Mouse (Mus musculus) lung, embryonic 16.5 days (tissue): ENCODE results near the gene Crtc3. TPM values are rescaled to one million over a fixed set of nuclear protein-coding genes. Genes with fewer than 3 reads are reported as not detected.

Experiments used
- ATAC-seq: fragments of 200-750 bp; cut with Nextera tagmentation; 2 replicates; pipeline ENCODE4 v1.8.0; 2017; ENCODE audit warnings: low read depth, mild to moderate bottlenecking, moderate library complexity
- H3K27ac ChIP-seq: fragments of 300-500 bp; sonication (generic); 2 replicates; pipeline ENCODE4 v1.5.1; 2014; ENCODE audit warnings: mild to moderate bottlenecking, control low read depth, low read length
- H3K27me3 ChIP-seq: fragments of 300-500 bp; sonication (generic); 2 replicates; pipeline ENCODE4 v1.6.1; 2014; ENCODE audit warnings: low read depth, low read length, mixed read lengths; ENCODE audit not compliant: control insufficient read depth, insufficient read depth
- H3K36me3 ChIP-seq: fragments of 300-500 bp; sonication (generic); 2 replicates; pipeline ENCODE4 v1.6.1; 2014; ENCODE audit warnings: low read length; ENCODE audit not compliant: control insufficient read depth, insufficient read depth
- H3K4me1 ChIP-seq: fragments of 300-500 bp; sonication (generic); replicated peaks from 2 replicates; pipeline ENCODE4 v1.6.1; 2014; ENCODE audit warnings: low read length, mixed read lengths; ENCODE audit not compliant: control insufficient read depth, insufficient read depth
- H3K4me2 ChIP-seq: fragments of 300-500 bp; sonication (generic); 2 replicates; pipeline ENCODE4 v1.6.1; 2014; ENCODE audit warnings: low read depth, low read length, control low read depth
- H3K4me3 ChIP-seq: fragments of 300-500 bp; sonication (generic); 2 replicates; pipeline ENCODE4 v1.5.1; 2014; ENCODE audit warnings: mild to moderate bottlenecking, low read length, control low read depth
- H3K9ac ChIP-seq: fragments of 300-500 bp; sonication (generic); 2 replicates; pipeline ENCODE4 v1.6.1; 2014; ENCODE audit warnings: low read length, control low read depth
- H3K9me3 ChIP-seq: fragments of 300-500 bp; sonication (generic); 2 replicates; pipeline ENCODE4 v1.6.1; 2016; ENCODE audit warnings: low read length; ENCODE audit not compliant: control insufficient read depth
- WGBS: fragments of 180-500 bp; shearing (Covaris S2); extraction: QIAGEN DNeasy Blood & Tissue Kit; methylation state at CpG from one replicate; pipeline ENCODE4 v1.1.7; 2014; 5-methylcytosine and 5-hydroxymethylcytosine counted together
- polyA plus RNA-seq: library from polyadenylated mRNA; unstranded; fragments of >200 nt; fragmentation: Nextera tagmentation; extraction: Ambion mirVana; gene quantifications from 2 replicates; pipeline ENCODE4 v1.2.1, GENCODE M21; 2015

Gene Crtc3
- polyA plus RNA-seq, 1 experiment from 2014 or later, result 18.6 TPM

DNA sequence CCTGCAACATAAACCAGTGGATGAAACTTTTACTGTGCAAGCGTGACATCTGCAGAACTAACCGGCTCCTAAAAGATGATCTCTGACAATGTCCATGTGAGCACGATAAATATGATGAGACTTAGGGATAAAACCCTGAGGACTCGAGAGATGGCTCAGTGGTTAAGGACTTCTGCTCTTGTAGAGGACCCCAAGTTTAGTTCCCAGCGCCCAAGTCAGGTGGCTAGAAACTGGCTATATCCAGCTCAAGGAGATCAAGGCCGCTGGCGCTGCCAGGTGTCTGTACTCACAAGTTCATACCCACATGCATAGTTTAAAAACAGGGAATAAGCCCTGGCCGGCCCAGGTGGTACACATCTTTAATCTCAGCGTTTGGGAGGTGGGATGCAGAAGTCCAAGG lies 3.8 kb upstream of the Crtc3 start:
- no peak overlapping the region for H3K9ac ChIP-seq
- no peak overlapping the region for H3K4me2 ChIP-seq
- ATAC-seq, result no peak
- no peaks in the 10 kb centered on the region for H3K9me3 ChIP-seq
- no peaks in the 10 kb centered on the region for H3K27me3 ChIP-seq
- peaks cover 5% of the 10 kb centered on the region for H3K4me1 ChIP-seq
- H3K4me3 ChIP-seq, result no peak overlapping the region
- 88% methylated on average over 9 of the region's 9 CpGs for WGBS
- no peaks in the 10 kb centered on the region for H3K36me3 ChIP-seq
- H3K27ac ChIP-seq, result no peak overlapping the region

DNA sequence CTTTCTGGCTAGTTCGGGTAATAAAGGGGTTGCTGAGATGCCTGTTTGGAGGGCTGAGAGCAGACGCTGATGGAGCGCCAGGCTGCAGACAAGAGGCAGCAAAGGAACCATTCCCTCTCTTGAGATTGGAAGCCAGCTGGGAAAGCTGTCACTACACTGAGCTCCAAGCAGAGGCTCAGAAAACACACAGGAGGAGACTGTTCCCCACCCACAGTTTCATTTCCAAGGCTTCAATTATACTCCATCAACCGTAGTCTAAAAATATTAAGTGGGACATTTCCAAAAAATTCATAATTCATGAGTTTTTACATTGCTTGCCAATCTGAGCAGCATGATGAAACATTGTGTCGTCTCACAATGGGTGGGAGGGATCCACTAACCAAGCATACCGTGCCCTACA lies 2.5 kb upstream of the Crtc3 start:
- Histone ChIP-seq H3K4me1 (peaks cover 10% of the 10 kb centered on the region), H3K36me3 (no peaks in the 10 kb centered on the region), H3K4me2 (no peak overlapping the region), H3K4me3 (no peak overlapping the region), H3K27me3 (no peaks in the 10 kb centered on the region), H3K9ac (no peak overlapping the region), H3K27ac (no peak overlapping the region), H3K9me3 (no peaks in the 10 kb centered on the region)
- ATAC-seq, result no peak
- WGBS, result 60% methylated on average over 6 of the region's 6 CpGs

GRCm38 (mm10) chr7:80689221-80689591 lies 529 bp upstream of the Crtc3 start:
- no peak for ATAC-seq
- no peaks in the 10 kb centered on the region for H3K36me3 ChIP-seq
- peak overlapping the region; percentile 95 for H3K27ac ChIP-seq
- peak overlapping the region; percentile 84 for H3K4me2 ChIP-seq
- peak overlapping the region; percentile 97 for H3K9ac ChIP-seq
- no peaks in the 10 kb centered on the region for H3K27me3 ChIP-seq
- H3K9me3 ChIP-seq, result no peaks in the 10 kb centered on the region
- WGBS, result 23% methylated on average over 10 of the region's 10 CpGs
- peak overlapping the region; percentile 89 for H3K4me3 ChIP-seq
- H3K4me1 ChIP-seq, result peaks cover 13% of the 10 kb centered on the region

DNA sequence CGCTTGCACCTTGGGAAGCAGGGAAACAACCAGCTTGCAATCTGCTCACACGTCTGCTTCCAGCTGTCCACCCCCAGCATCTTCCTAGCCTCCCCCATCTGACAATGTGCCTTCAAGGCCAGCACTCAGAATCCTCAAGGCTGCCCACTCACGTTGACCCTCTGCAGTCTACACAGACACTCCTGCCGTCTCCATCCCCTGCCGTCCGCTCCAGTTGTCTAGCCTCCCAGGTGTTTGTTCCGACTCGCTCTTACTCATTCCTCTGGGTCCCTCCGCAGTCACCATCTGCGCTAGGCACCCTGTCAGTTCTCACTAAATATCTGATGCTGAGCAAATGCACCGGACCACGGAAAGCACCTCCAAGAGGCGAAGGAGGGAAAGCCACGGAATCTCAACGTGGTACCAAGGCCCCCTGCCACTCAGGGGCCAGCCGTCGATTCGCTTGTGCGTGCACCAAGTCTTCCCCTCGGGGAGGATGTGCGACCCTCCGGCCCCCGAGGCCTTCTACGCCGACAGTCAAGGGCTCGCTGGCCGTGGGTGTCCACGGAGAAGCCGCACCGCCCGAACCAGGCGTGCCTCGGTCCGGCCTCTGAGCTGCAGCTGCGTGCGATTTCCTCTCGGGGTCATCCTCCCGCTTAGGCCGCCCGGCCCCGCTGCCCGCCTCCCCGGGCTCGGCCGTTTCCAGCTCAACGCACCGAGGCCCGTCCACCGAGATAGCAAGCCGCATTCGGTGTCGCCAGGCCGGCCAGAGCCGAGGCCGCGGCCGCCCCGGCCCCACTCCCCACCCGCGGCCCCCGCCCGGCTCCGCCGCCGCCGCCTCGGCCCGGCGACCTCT lies 739 bp downstream of the Crtc3 start:
- Histone ChIP-seq H3K4me3 (peak overlapping the region; percentile 89), H3K4me1 (peaks cover 13% of the 10 kb centered on the region), H3K27me3 (no peaks in the 10 kb centered on the region), H3K36me3 (no peaks in the 10 kb centered on the region), H3K4me2 (peak overlapping the region; percentile 84), H3K9ac (peak overlapping the region; percentile 97), H3K27ac (peak overlapping the region; percentile 95), H3K9me3 (no peaks in the 10 kb centered on the region; the same call in 1 of the 2 replicates)
- peak; percentile 60 for ATAC-seq
- WGBS, result 1% methylated on average over 63 of the region's 69 CpGs

DNA sequence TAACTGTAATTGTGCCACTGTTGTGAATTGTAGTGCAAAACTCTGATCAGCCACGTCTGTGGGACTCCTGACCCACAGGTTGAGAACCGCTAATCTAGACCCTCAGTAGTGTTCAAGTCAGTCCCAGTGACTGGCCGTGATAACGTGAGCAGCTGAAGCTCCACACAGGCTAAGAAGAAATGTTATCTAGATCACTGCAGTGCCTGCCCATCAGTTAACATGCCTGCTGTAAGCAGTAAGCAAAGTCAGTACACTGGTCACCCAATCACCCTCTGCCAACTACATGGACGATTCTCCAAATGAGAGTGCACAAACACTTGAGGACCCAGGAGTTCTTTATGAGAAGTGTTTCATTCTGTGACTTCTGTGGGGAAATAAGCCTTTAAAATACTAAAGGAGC lies 3.0 kb downstream of the Crtc3 start:
- whole genome bisulfite sequencing, result 64% methylated on average over 5 of the region's 5 CpGs
- H3K9me3 ChIP-seq, result no peaks in the 10 kb centered on the region; the same call in 1 of the 2 replicates

DNA sequence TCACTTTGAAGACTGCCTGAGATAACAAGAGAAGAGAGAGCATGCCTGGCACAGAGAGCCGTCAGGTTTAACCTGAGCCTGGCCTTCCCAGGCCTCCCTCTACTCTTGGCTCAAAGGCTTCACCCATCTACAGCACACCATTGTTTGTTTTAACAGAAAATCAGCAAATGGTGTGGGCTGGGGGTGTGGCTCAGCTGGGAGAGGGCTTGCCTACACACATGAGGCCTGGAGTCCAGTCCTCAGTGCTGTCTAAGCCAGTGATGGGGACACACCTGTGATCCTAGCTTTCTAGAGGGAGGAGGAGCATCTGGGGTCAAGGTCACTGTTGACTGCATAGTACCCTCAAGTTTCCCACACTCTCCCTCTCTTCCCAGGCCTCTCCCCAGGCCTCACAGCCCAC lies 6.0 kb downstream of the Crtc3 start:
- 0 out of 2 replicates have a peak, but pooled peaks have one; percentile 18 for ATAC-seq
- H3K27ac ChIP-seq, result no peak overlapping the region
- H3K4me2 ChIP-seq, result no peak overlapping the region
- no peaks in the 10 kb centered on the region; the same call in 1 of the 2 replicates for H3K9me3 ChIP-seq
- no peak overlapping the region for H3K4me3 ChIP-seq
- no peaks in the 10 kb centered on the region for H3K36me3 ChIP-seq
- peaks cover 19% of the 10 kb centered on the region for H3K4me1 ChIP-seq
- H3K9ac ChIP-seq, result no peak overlapping the region
- 50% methylated on average over 1 of the region's 1 CpGs for WGBS
- H3K27me3 ChIP-seq, result no peaks in the 10 kb centered on the region

More for the DNA sequence above, 3.0 kb downstream of the Crtc3 start:
- H3K4me1 ChIP-seq, result peaks cover 15% of the 10 kb centered on the region
- no peaks in the 10 kb centered on the region for H3K36me3 ChIP-seq
- no peaks in the 10 kb centered on the region for H3K27me3 ChIP-seq
- H3K27ac ChIP-seq, result no peak overlapping the region
- no peak overlapping the region for H3K4me2 ChIP-seq
- no peak overlapping the region for H3K9ac ChIP-seq
- ATAC-seq, result no peak
- no peak overlapping the region for H3K4me3 ChIP-seq

DNA sequence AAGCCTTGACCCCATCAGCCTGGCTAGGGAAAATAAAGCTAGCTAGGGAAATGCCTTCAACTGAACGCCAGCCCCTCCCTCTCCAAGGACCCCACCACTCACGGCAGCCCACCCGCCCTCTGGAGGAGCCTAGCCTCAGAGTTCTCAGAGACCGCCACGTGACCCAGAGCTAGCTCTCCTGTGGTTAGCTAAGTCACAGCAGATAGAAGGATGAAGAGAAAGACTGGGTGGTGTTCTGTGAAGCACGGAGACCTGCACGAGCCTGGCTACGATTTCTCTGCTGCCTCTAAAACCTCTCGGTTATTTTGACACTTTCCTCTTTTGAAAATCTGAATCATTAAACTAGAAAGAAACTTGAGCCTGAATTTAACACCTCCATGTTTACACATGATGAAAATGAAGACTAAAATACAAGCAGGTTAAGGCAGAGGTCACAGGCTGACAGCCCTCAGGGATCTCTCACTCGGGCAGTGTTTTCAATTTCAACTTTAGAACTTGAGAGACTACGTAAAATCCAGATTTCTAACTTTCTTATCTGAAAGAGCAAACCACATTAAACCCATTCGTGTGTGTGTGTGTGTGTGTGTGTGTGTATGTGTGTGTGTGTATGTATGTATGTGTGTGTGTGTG lies 8.3 kb downstream of the Crtc3 start:
- no peaks in the 10 kb centered on the region for H3K36me3 ChIP-seq
- no peak overlapping the region for H3K4me2 ChIP-seq
- no peak overlapping the region for H3K9ac ChIP-seq
- H3K27ac ChIP-seq, result no peak overlapping the region
- no peak for ATAC-seq
- peaks cover 12% of the 10 kb centered on the region for H3K4me1 ChIP-seq
- no peaks in the 10 kb centered on the region; the same call in 1 of the 2 replicates for H3K9me3 ChIP-seq
- H3K4me3 ChIP-seq, result no peak overlapping the region
- 23% methylated on average over 12 of the region's 12 CpGs for WGBS
- no peaks in the 10 kb centered on the region for H3K27me3 ChIP-seq

GRCm38 (mm10) chr7:80672323-80672722 lies 16.4 kb downstream of the Crtc3 start:
- Histone ChIP-seq H3K27me3 (no peaks in the 10 kb centered on the region), H3K4me2 (no peak overlapping the region), H3K9ac (no peak overlapping the region), H3K36me3 (peaks cover 5% of the 10 kb centered on the region; the same call in 1 of the 2 replicates), H3K9me3 (no peaks in the 10 kb centered on the region), H3K4me3 (no peak overlapping the region), H3K4me1 (peaks cover 7% of the 10 kb centered on the region), H3K27ac (no peak overlapping the region)
- no peak for ATAC-seq
- 71% methylated on average over 3 of the region's 3 CpGs for WGBS

GRCm38 (mm10) chr7:80670889-80671288 lies 17.8 kb downstream of the Crtc3 start:
- no peak overlapping the region for H3K4me2 ChIP-seq
- peaks cover 5% of the 10 kb centered on the region; the same call in 1 of the 2 replicates for H3K36me3 ChIP-seq
- WGBS, result 85% methylated on average over 6 of the region's 6 CpGs
- H3K27me3 ChIP-seq, result no peaks in the 10 kb centered on the region
- ATAC-seq, result no peak
- H3K9me3 ChIP-seq, result no peaks in the 10 kb centered on the region
- H3K4me3 ChIP-seq, result no peak overlapping the region
- peaks cover 21% of the 10 kb centered on the region for H3K4me1 ChIP-seq
- H3K9ac ChIP-seq, result no peak overlapping the region
- H3K27ac ChIP-seq, result no peak overlapping the region
